Mouse (Mus musculus) kidney, embryonic 15.5 days (tissue): ENCODE data around the gene Ccdc7b. TPM values are rescaled to one million over a fixed set of nuclear protein-coding genes. Genes with fewer than 3 reads are reported as not detected.
"Not testable (repeated sequence)": the region's sequence is repeated elsewhere in the genome, so short reads cannot be mapped to it uniquely, and the experiment has no call there.

ENCODE experiments used
- ATAC-seq: fragments of 200-750 bp; cut with Nextera tagmentation; replicated peaks from 2 replicates; pipeline ENCODE4 v1.8.0; 2017; ENCODE audit warnings: moderate TSS enrichment; ENCODE audit not compliant: low FRiP score
- H3K27ac ChIP-seq: fragments of 300-500 bp; sonication (generic); 2 replicates; pipeline ENCODE4 v1.5.1; 2015; ENCODE audit warnings: mild to moderate bottlenecking, inconsistent platforms
- H3K27me3 ChIP-seq: fragments of 300-500 bp; sonication (generic); 2 replicates; pipeline ENCODE4 v1.6.1; 2015; ENCODE audit warnings: inconsistent platforms
- H3K36me3 ChIP-seq: fragments of 300-500 bp; sonication (generic); 2 replicates; pipeline ENCODE4 v1.6.1; 2015; ENCODE audit warnings: inconsistent platforms
- H3K4me1 ChIP-seq: fragments of 300-500 bp; sonication (generic); 2 replicates; pipeline ENCODE4 v1.6.1; 2015; ENCODE audit warnings: inconsistent platforms
- H3K4me2 ChIP-seq: fragments of 300-500 bp; sonication (generic); 2 replicates; pipeline ENCODE4 v1.6.1; 2015; ENCODE audit warnings: moderate library complexity, mild to moderate bottlenecking, inconsistent platforms
- H3K4me3 ChIP-seq: fragments of 300-500 bp; sonication (generic); replicated peaks from 2 replicates; pipeline ENCODE4 v1.5.1; 2015; ENCODE audit warnings: mild to moderate bottlenecking, inconsistent platforms
- H3K9ac ChIP-seq: fragments of 300-500 bp; sonication (generic); 2 replicates; pipeline ENCODE4 v1.6.1; 2015; ENCODE audit warnings: mild to moderate bottlenecking, inconsistent platforms
- H3K9me3 ChIP-seq: fragments of 300-500 bp; sonication (generic); replicated peaks from 2 replicates; pipeline ENCODE4 v1.6.1; 2016; ENCODE audit warnings: inconsistent platforms
- WGBS: fragments of 180-500 bp; shearing (Covaris S2); methylation state at CpG from one replicate; pipeline ENCODE4 v1.1.7; 2015; ENCODE audit warnings: mixed read lengths; 5-methylcytosine and 5-hydroxymethylcytosine counted together
- polyA plus RNA-seq: library from polyadenylated mRNA; unstranded; fragments of >200 nt; fragmentation: Nextera tagmentation; extraction: Ambion mirVana; gene quantifications from 2 replicates; pipeline ENCODE4 v1.2.1, GENCODE M21; 2015

Ccdc7b gene
- polyA plus RNA-seq: not detected in 2 replicates

GRCm38 (mm10) chr8:129066834-129067233 is at the start of gene Ccdc7b:
Gene Ccdc7b (plus strand): TSS chr8:129067134.
- not testable (repeated sequence) for H3K27ac ChIP-seq, H3K9ac ChIP-seq, H3K4me3 ChIP-seq, H3K36me3 ChIP-seq, H3K4me2 ChIP-seq, H3K27me3 ChIP-seq, H3K4me1 ChIP-seq, H3K9me3 ChIP-seq
- 0 out of 2 replicates have a peak, but pooled peaks have one; percentile 9 for ATAC-seq
- WGBS: 73% methylated on average over 1 of the region's 10 CpGs

DNA sequence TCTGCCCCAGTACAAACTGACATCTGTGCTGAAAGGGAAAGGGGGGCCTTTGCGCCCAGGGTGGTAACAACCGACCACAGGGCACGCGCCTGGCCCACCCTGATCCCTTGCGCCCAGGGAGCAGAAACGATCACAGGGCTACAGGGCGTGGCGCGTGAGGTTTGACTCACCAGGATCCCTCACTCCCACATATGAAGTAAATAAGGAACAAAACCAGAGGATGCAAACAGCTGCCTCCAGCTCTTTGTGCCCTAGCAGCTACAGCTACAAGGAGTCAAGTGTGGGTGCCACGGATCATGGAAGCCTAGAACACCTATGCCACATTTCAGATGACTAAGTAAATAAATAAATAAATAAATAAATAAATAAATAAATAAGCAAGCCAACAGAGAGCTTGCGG is 1.5 kb upstream of the Ccdc7b start, which contains the start of gene Ccdc7a:
Ccdc7a (minus strand) TSS at position 101 of the 400 bp plus-strand sequence.
- not testable (repeated sequence) for ATAC-seq
- WGBS: 95% methylated on average over 2 of the region's 11 CpGs

DNA sequence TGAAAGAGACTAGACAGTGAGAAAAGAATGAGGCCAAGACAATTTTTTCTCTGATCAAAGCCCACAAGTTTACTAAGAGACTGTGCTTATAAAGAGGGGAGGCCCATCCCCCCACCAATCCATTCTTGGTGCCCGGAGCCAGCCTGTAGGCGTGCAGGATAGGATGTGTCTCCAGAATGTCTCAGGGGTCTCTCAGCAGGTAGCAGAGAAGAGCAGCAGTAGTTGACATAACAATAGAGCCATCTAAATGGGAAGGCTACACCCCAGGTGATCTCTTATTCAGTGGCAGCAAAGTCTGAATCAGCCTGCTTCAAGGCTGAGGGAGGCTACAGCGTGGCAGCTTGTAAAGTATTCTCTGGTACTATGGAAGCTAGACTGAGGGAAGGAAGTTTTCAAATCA is 48.8 kb downstream of the Ccdc7b start:
- not testable (repeated sequence) for H3K9ac ChIP-seq, H3K9me3 ChIP-seq, ATAC-seq, H3K36me3 ChIP-seq, H3K27me3 ChIP-seq, H3K27ac ChIP-seq, H3K4me3 ChIP-seq, H3K4me2 ChIP-seq, H3K4me1 ChIP-seq
- 51% methylated on average over 3 of the region's 3 CpGs for WGBS

More for the DNA sequence above, 1.5 kb upstream of the Ccdc7b start, which contains the start of gene Ccdc7a:
- H3K36me3 ChIP-seq, H3K9ac ChIP-seq, H3K9me3 ChIP-seq, H3K27ac ChIP-seq, H3K4me3 ChIP-seq, H3K27me3 ChIP-seq, H3K4me2 ChIP-seq, H3K4me1 ChIP-seq: not testable (repeated sequence)

GRCm38 (mm10) chr8:129131561-129131960 is 64.6 kb downstream of the Ccdc7b start, which contains the start of gene Gm10999:
Gene Gm10999 (minus strand): TSS chr8:129131661.
- ATAC-seq: no peak
- 79% methylated on average over 1 of the region's 1 CpGs for WGBS
- Histone ChIP-seq H3K4me3 (no peak within 1 kb of the TSS), H3K9me3 (no peaks in the 10 kb centered on the region), H3K27ac (no peak within 1 kb of the TSS), H3K4me1 (no peaks in the 10 kb centered on the region), H3K9ac (no peak within 1 kb of the TSS), H3K4me2 (no peak within 1 kb of the TSS), H3K36me3 (no peaks in the 10 kb centered on the region), H3K27me3 (no peaks in the 10 kb centered on the region)

- Histone ChIP-seq H3K4me1 (no peaks in the 10 kb centered on the region), H3K27me3 (no peaks in the 10 kb centered on the region), H3K4me2 (no peak overlapping the region), H3K4me3 (no peak overlapping the region), H3K9me3 (no peaks in the 10 kb centered on the region), H3K9ac (no peak overlapping the region), H3K27ac (no peak overlapping the region), H3K36me3 (no peaks in the 10 kb centered on the region)
- no peak for ATAC-seq
Observed at GRCm38 (mm10) chr8:129133475-129133874, 66.5 kb downstream of the Ccdc7b start.

Other genes with a start within 250 kb of the Ccdc7b start
- not detected in 2 replicates for gene Ccdc7a, start 1.6 kb upstream of the Ccdc7b start, polyA plus RNA-seq
- gene Gm10999, start 64.5 kb downstream of the Ccdc7b start, polyA plus RNA-seq: not detected in 2 replicates
- gene 2610044O15Rik8, start 167.3 kb downstream of the Ccdc7b start, polyA plus RNA-seq: 22.7 and 25.4 TPM in 2 replicates